Mouse (Mus musculus) brain, adult 2 months (tissue): Measurements from ENCODE around the gene Pafah2.

Experiments used
- DNase-seq: peaks from one replicate; pipeline ENCODE4 v3.0.0; 2011; ENCODE audit warnings: low read depth, low spot score

Pafah2 gene

GRCm38 (mm10) chr4:134395977-134396825, at the start of gene Pafah2:
TSS of gene Pafah2 (plus strand) at chr4:134396320.
- DNase-seq, result peak; percentile 100

- no peak for DNase-seq
These were observed 48.0 kb upstream of the Pafah2 start for GRCm38 (mm10) chr4:134348078-134348477.

GRCm38 (mm10) chr4:134348545-134348944, 47.6 kb upstream of the Pafah2 start:
- DNase-seq, result no peak

DNA sequence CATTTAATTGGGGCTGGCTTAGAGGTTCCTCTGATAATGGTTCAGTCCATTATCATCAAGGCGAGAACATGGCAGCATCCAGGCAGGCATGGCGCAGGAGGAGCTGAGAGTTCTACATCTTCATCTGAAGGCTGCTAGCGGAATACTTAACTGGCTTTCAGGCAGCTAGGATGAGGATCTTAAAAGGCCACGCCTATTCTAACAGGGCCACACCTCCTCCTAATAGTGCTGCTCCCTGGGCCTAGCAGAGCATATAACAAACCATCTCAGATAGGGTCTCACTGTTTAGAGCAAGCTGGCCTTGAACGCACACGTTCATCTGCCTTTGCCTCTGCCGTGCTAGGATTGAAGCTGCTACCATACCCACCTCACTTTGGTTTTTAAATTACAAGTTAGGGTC, 46.3 kb upstream of the Pafah2 start:
- no peak for DNase-seq

DNA sequence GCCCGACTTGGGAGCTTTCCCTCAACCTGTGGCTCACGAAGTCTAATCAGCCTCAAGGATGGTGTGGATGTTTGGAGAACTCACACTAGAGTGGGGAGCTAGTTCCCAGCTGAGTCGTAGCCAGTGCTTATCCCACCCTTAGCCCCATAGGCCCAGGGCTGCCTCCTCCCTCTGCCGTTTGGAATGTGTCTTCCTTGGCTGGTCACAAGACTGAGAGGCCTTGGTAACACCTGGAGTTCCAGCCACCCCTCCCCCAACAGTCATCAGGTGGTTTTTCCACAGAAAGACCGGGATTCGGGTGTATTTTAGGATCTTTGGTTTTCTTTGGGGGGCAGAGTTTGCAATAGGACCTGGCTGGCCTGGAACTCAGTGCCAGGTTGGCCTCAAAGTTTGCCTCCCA, 45.5 kb upstream of the Pafah2 start:
- no peak for DNase-seq

GRCm38 (mm10) chr4:134351329-134352260, 44.5 kb upstream of the Pafah2 start:
- no peak for DNase-seq

GRCm38 (mm10) chr4:134352261-134352707, 43.8 kb upstream of the Pafah2 start:
- DNase-seq, result no peak

DNA sequence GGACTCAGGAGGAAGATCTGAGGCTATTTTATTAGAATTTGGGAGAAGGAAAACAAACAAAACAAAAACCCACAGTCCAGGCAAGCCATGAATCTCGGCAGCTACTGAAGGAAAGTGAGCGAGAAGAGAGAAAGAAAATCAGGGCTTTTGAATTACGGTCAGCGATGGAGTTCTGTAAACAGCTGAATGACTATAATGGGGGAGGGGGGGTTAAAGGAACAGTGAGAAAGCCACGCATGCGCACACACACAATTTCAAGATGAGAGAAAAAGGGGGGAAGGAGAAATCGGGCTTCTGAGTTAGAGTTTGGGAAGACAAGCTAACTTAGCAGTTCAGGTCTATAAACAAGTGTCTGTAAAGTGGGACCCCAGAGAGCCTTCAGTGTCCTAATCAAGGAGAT, 43.2 kb upstream of the Pafah2 start:
- no peak for DNase-seq

DNA sequence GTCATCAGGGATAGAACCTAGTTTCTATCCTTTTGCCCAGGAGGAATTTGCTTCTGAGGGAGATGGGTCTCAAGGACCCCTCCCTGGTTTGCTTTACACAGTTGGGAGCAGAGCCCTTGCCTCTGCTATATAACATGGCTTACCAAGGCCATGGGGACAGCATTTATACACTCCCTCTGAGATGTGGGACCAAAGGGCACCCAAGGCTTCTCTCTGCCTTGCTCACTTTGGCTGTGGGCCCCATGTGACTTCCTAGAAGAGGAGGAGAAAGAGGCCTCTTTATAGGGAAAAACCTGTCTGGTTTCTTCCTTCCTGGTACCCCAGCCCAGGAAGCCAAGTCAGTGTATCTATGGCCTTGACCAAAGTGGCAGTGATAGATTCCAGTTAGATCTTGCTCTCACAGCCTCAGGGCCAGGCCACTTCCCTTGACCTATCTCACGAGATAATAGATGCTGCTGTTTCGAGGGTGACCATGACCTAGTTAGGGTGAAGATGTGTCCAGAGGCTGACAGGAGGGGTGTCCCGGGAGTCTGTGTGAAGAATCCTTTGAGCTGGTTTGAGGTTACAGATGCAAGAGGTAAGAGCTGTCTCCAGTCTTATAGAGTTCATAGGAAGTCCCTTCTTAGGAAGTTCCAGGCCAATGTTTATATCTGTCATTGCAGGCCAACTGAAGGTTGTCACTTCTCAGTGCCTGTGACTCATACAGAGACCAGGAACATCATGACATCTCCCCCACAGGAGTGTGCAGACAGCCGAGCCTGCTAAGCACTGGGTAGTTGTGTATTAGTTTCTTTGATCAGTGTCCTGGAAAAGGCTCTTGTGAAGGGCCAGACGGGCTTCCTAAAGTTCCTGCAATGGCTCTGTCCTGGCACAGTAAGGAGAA, 42.4 kb upstream of the Pafah2 start:
- peak; percentile 19 for DNase-seq

DNA sequence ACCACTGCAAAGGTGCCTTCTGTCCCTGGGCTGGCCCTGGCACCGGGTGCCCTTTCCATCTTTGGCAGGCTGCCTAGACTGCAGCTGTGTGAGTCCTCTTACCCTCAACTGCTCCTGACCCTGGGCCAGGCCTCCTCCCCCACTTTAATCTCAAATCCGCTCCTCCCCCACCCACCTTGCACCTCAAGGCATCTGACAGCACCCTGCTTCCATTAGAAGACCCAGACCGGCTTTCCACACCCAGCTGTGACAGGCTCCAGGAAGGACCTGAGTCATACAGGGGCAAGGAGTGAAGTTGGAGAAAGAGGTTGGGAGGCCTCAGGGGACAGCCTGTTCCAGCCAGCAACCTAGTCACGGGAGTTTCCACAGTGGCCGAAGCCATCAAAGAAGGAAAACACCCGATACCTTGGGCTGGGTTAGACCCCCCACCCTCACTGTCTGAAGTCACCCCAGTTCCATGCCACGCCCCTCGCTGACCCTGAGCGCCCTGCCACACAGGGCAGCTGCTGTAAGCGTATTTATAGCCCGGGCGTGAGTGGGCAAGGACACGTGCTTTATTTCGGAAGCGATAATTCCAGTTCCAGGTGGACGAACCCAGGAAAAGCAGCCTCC, 40.2 kb upstream of the Pafah2 start:
- peak; percentile 37 for DNase-seq

- peak; percentile 87 for DNase-seq
These were observed 39.3 kb upstream of the Pafah2 start for GRCm38 (mm10) chr4:134356591-134357460.

DNA sequence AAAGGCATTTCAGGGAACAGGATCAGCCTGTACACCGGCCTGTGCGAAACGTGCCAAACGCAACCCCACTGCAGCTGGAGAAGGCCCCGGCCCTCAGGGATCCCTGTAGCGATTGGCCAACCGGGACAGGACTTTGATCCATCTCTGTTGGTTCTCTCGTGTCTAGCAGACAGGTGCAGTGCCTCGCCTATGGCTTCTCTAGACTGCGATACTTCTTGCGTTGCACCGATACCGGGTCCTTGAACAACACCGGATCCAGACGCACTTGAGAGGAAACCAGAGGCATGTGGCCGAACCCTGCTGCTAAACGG, 38.7 kb upstream of the Pafah2 start:
- no peak for DNase-seq

DNA sequence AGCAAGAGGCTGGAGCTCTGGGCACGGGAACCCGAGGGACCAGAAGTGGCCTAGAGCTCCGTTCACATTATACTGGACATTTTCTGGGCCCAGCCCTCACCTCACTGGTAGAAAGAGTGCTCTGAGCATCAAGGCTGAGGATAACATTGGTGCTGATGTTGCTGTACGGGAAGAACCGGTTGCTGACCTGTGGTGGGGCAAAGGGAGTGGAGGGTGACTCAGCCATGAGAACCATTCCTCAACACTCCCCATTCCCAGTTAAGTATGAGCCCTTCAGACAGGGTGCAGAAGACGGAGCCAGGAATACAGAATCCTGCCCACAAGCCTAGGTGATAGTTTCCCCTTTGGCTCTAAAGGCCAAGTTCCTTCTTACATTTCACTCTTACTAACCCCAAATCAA, 36.5 kb upstream of the Pafah2 start:
- no peak for DNase-seq

- DNase-seq, result no peak
These were observed 34.9 kb upstream of the Pafah2 start for GRCm38 (mm10) chr4:134361215-134361614.

GRCm38 (mm10) chr4:134362124-134362523, 34.0 kb upstream of the Pafah2 start:
- no peak for DNase-seq

- DNase-seq, result no peak
These were observed 33.5 kb upstream of the Pafah2 start for GRCm38 (mm10) chr4:134362586-134362985.

DNA sequence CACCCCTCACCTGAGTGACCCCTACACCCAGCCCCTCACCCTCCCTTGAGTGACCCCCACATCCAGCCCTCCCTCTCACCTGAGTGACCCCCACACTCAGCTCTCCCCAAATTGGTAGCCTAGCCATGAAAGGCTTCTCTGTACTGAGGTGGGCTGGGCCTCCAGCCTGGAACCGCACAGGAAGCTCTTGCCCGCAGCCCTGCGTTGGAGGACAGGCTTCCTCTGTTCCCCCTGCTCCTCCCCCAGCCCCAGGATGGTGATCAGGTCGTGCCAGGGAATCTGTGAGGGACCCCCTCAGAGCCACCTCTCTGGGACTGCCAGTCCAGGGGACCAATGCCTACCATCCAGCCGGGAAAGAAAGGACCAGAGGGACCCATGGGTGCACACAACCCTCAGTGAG, 30.8 kb upstream of the Pafah2 start:
- DNase-seq, result no peak

- peak; percentile 90 for DNase-seq
These were observed 25.4 kb upstream of the Pafah2 start for GRCm38 (mm10) chr4:134370649-134371221.

- peak; percentile 46 for DNase-seq
These were observed 24.7 kb upstream of the Pafah2 start for GRCm38 (mm10) chr4:134371316-134371855.
